Mouse (Mus musculus) hindbrain, embryonic 11.5 days (tissue): Measurements from ENCODE around the gene Rab11fip3. TPM values are rescaled to one million over a fixed set of nuclear protein-coding genes. Genes with fewer than 3 reads are reported as not detected.
"Not testable (repeated sequence)": the region's sequence is repeated elsewhere in the genome, so short reads cannot be mapped to it uniquely, and the experiment has no call there.

Experiments
- ATAC-seq: fragments of 200-750 bp; cut with Nextera tagmentation; 2 replicates; pipeline ENCODE4 v1.8.0; 2017; ENCODE audit warnings: mild to moderate bottlenecking, moderate TSS enrichment, moderate library complexity; ENCODE audit not compliant: low FRiP score
- DNase-seq: peaks from one replicate; pipeline ENCODE4 v3.0.0-alpha.2; 2015; ENCODE audit warnings: low spot score
- H3K27ac ChIP-seq: fragments of 300-500 bp; sonication (generic); 2 replicates; pipeline ENCODE4 v1.5.1; 2014; ENCODE audit warnings: mild to moderate bottlenecking, low read depth, low read length
- H3K27me3 ChIP-seq: fragments of 300-500 bp; sonication (generic); 2 replicates; pipeline ENCODE4 v1.6.1; 2014; ENCODE audit warnings: mild to moderate bottlenecking, low read length, moderate library complexity, mixed read lengths; ENCODE audit not compliant: control insufficient read depth, insufficient read depth
- H3K36me3 ChIP-seq: fragments of 300-500 bp; sonication (generic); 2 replicates; pipeline ENCODE4 v1.6.1; 2014; ENCODE audit warnings: mild to moderate bottlenecking, low read length, moderate library complexity, mixed read lengths; ENCODE audit not compliant: control insufficient read depth, insufficient read depth
- H3K4me1 ChIP-seq: fragments of 300-500 bp; sonication (generic); replicated peaks from 2 replicates; pipeline ENCODE4 v1.6.1; 2014; ENCODE audit warnings: low read length, mixed read lengths; ENCODE audit not compliant: control insufficient read depth, insufficient read depth
- H3K4me2 ChIP-seq: fragments of 300-500 bp; sonication (generic); replicated peaks from 2 replicates; pipeline ENCODE4 v1.6.1; 2014; ENCODE audit warnings: mild to moderate bottlenecking, low read depth, low read length
- H3K4me3 ChIP-seq: fragments of 300-500 bp; sonication (generic); 2 replicates; pipeline ENCODE4 v1.5.1; 2014; ENCODE audit warnings: low read depth, low read length
- H3K9ac ChIP-seq: fragments of 300-500 bp; sonication (generic); 2 replicates; pipeline ENCODE4 v1.6.1; 2014; ENCODE audit warnings: low read depth, low read length
- H3K9me3 ChIP-seq: fragments of 300-500 bp; sonication (generic); 2 replicates; pipeline ENCODE4 v1.6.1; 2016; ENCODE audit warnings: low read length; ENCODE audit not compliant: control insufficient read depth
- whole genome bisulfite sequencing: fragments of 180-500 bp; shearing (Covaris S2); extraction: QIAGEN DNeasy Blood & Tissue Kit; methylation state at CpG from one replicate; pipeline ENCODE4 v1.1.7; 2014; 5-methylcytosine and 5-hydroxymethylcytosine counted together
- polyA plus RNA-seq: library from polyadenylated mRNA; unstranded; fragments of >200 nt; fragmentation: Nextera tagmentation; extraction: Ambion mirVana; gene quantifications from 2 replicates; pipeline ENCODE4 v1.2.1, GENCODE M21; 2014

The Rab11fip3 gene
- polyA plus RNA-seq, 1 experiment from 2014 or later, result 20.4 TPM

GRCm38 (mm10) chr17:26052074-26052473 is 17.3 kb downstream of the Rab11fip3 start:
- WGBS, result 94% methylated on average over 4 of the region's 4 CpGs
- ATAC-seq (no peak), DNase-seq (no peak)
- peaks cover 3% of the 10 kb centered on the region; the same call in 1 of the 2 replicates for H3K36me3 ChIP-seq
- no peak overlapping the region for H3K4me3 ChIP-seq
- H3K9me3 ChIP-seq, result no peaks in the 10 kb centered on the region
- H3K4me1 ChIP-seq, result no peaks in the 10 kb centered on the region
- no peak overlapping the region for H3K27ac ChIP-seq
- H3K9ac ChIP-seq, result no peak overlapping the region
- H3K27me3 ChIP-seq, result no peaks in the 10 kb centered on the region
- no peak overlapping the region for H3K4me2 ChIP-seq

GRCm38 (mm10) chr17:26048118-26048517 is 21.2 kb downstream of the Rab11fip3 start:
- H3K4me2 ChIP-seq, result no peak overlapping the region
- no peaks in the 10 kb centered on the region for H3K36me3 ChIP-seq
- ATAC-seq (no peak), DNase-seq (no peak)
- H3K9me3 ChIP-seq, result no peaks in the 10 kb centered on the region
- no peaks in the 10 kb centered on the region for H3K27me3 ChIP-seq
- H3K9ac ChIP-seq, result no peak overlapping the region
- peaks cover 3% of the 10 kb centered on the region; the same call in 1 of the 2 replicates for H3K4me1 ChIP-seq
- 88% methylated on average over 8 of the region's 8 CpGs for WGBS
- no peak overlapping the region for H3K27ac ChIP-seq
- no peak overlapping the region for H3K4me3 ChIP-seq

GRCm38 (mm10) chr17:26046253-26046997 is 22.9 kb downstream of the Rab11fip3 start:
- Histone ChIP-seq H3K4me1 (peaks cover 3% of the 10 kb centered on the region; the same call in 1 of the 2 replicates), H3K27ac (no peak overlapping the region), H3K4me3 (no peak overlapping the region), H3K9me3 (no peaks in the 10 kb centered on the region), H3K4me2 (no peak overlapping the region), H3K9ac (no peak overlapping the region), H3K36me3 (no peaks in the 10 kb centered on the region), H3K27me3 (no peaks in the 10 kb centered on the region)
- 64% methylated on average over 10 of the region's 10 CpGs for WGBS
- DNase-seq (no peak), ATAC-seq (no peak)

GRCm38 (mm10) chr17:26045285-26045684 is 24.1 kb downstream of the Rab11fip3 start:
- no peak overlapping the region for H3K27ac ChIP-seq
- WGBS, result 73% methylated on average over 4 of the region's 4 CpGs
- no peaks in the 10 kb centered on the region for H3K9me3 ChIP-seq
- H3K36me3 ChIP-seq, result no peaks in the 10 kb centered on the region
- H3K4me2 ChIP-seq, result no peak overlapping the region
- H3K9ac ChIP-seq, result no peak overlapping the region
- H3K27me3 ChIP-seq, result no peaks in the 10 kb centered on the region
- H3K4me1 ChIP-seq, result peaks cover 3% of the 10 kb centered on the region; the same call in 1 of the 2 replicates
- H3K4me3 ChIP-seq, result no peak overlapping the region
- ATAC-seq (no peak), DNase-seq (no peak)

GRCm38 (mm10) chr17:26043249-26043636 is 26.1 kb downstream of the Rab11fip3 start:
- no peak for DNase-seq
- H3K9ac ChIP-seq, result no peak overlapping the region

GRCm38 (mm10) chr17:26042599-26043248 is 26.6 kb downstream of the Rab11fip3 start:
- WGBS, result 88% methylated on average over 13 of the region's 13 CpGs
- H3K36me3 ChIP-seq, result no peaks in the 10 kb centered on the region
- ATAC-seq, result no peak

More at GRCm38 (mm10) chr17:26043249-26043636, 26.1 kb downstream of the Rab11fip3 start:
- no peak overlapping the region for H3K27ac ChIP-seq
- H3K4me1 ChIP-seq, result peaks cover 3% of the 10 kb centered on the region; the same call in 1 of the 2 replicates
- H3K4me3 ChIP-seq, result no peak overlapping the region
- H3K4me2 ChIP-seq, result no peak overlapping the region
- H3K9me3 ChIP-seq, result no peaks in the 10 kb centered on the region
- no peak for ATAC-seq
- no peaks in the 10 kb centered on the region for H3K36me3 ChIP-seq
- H3K27me3 ChIP-seq, result no peaks in the 10 kb centered on the region
- WGBS, result 71% methylated on average over 5 of the region's 5 CpGs

GRCm38 (mm10) chr17:26041111-26041802 is 28.1 kb downstream of the Rab11fip3 start:
- Histone ChIP-seq H3K36me3 (no peaks in the 10 kb centered on the region), H3K27ac (no peak overlapping the region), H3K4me1 (peaks cover 3% of the 10 kb centered on the region; the same call in 1 of the 2 replicates), H3K9me3 (no peaks in the 10 kb centered on the region), H3K4me3 (no peak overlapping the region), H3K27me3 (no peaks in the 10 kb centered on the region), H3K9ac (no peak overlapping the region), H3K4me2 (no peak overlapping the region)
- DNase-seq (peak; percentile 74), ATAC-seq (no peak)
- 46% methylated on average over 9 of the region's 9 CpGs for WGBS

More at GRCm38 (mm10) chr17:26042599-26043248, 26.6 kb downstream of the Rab11fip3 start:
- no peak overlapping the region for H3K4me2 ChIP-seq
- H3K4me3 ChIP-seq, result no peak overlapping the region
- no peak overlapping the region for H3K27ac ChIP-seq
- H3K9ac ChIP-seq, result no peak overlapping the region
- H3K9me3 ChIP-seq, result no peaks in the 10 kb centered on the region
- no peak for DNase-seq
- no peaks in the 10 kb centered on the region for H3K27me3 ChIP-seq
- H3K4me1 ChIP-seq, result peaks cover 3% of the 10 kb centered on the region; the same call in 1 of the 2 replicates

GRCm38 (mm10) chr17:26040711-26041110 is 28.6 kb downstream of the Rab11fip3 start:
- H3K4me1 ChIP-seq, H3K27ac ChIP-seq, H3K4me2 ChIP-seq, H3K9me3 ChIP-seq, H3K4me3 ChIP-seq, ATAC-seq, H3K27me3 ChIP-seq, H3K9ac ChIP-seq, DNase-seq, H3K36me3 ChIP-seq: not testable (repeated sequence)
- WGBS, result 81% methylated on average over 8 of the region's 8 CpGs
